12 mouse cellular contexts compared by ENCODE assay signal in genomic region chr8:8919582-8920503, GRCm38 (mm10).
A peak's percentile ranks its signal among the peaks of the same experiment; 100 is the strongest.
DNase-seq lines count a peak whose midpoint lies in the region; ATAC-seq and TF ChIP-seq lines count a peak whose summit lies in the region.
"Had no signal": no experiment of that assay in that cellular context is flagged by ENCODE, and none has a peak within 500 bp of the region (broad histone marks: within the 10 kb centered on the region; RNA-seq: fewer than 3 reads in every experiment).

No protein-coding gene starts in this region.

- peak overlapping the region; percentile 54; the same call in 1 of the 2 replicates for H3K27ac ChIP-seq in gastrocnemius, adult 2 months
- H3K27ac ChIP-seq in lung, embryonic 14.5 days (ENCODE audit: low read depth) = no peak overlapping the region
- H3K27ac ChIP-seq: intestine, embryonic 15.5 days had no signal

- ATAC-seq in lung, embryonic 14.5 days (ENCODE audit: insufficient read depth) = peak; percentile 52; the same call in 1 of the 2 replicates
- ATAC-seq in frontal cortex, adult (ENCODE audit: low TSS enrichment) = no peak
- ATAC-seq: intestine, embryonic 15.5 days had no signal

- 17% methylated on average over 11 of the region's 11 CpGs for WGBS in lung, embryonic 14.5 days

- no peak overlapping the region for H3K9ac ChIP-seq in lung, embryonic 14.5 days
- H3K9ac ChIP-seq: intestine, embryonic 15.5 days had no signal

- TF ChIP-seq CTCF in gastrocnemius, adult 2 months (IDR thresholded peaks at IDR 0.05) = no peak
- no peak for TF ChIP-seq CTCF in lung, embryonic 14.5 days (IDR thresholded peaks at IDR 0.05; ENCODE audit: low read depth)

- peaks cover 3% of the 10 kb centered on the region; the same call in 1 of the 2 replicates for H3K9me3 ChIP-seq in lung, embryonic 14.5 days (ENCODE audit: low read depth, low read length)
- H3K9me3 ChIP-seq: intestine, embryonic 15.5 days had no signal

- H3K4me1 ChIP-seq in lung, embryonic 14.5 days (ENCODE audit: insufficient read depth) = no peaks in the 10 kb centered on the region
- H3K4me1 ChIP-seq: intestine, embryonic 15.5 days; megakaryocyte, embryonic 14.5 days had no signal

- no peak overlapping the region for H3K4me3 ChIP-seq in gastrocnemius, adult 2 months
- H3K4me3 ChIP-seq in lung, embryonic 14.5 days (ENCODE audit: low read depth, low read length) = no peak overlapping the region
- H3K4me3 ChIP-seq: intestine, embryonic 15.5 days; megakaryocyte, embryonic 14.5 days had no signal

- H3K36me3 ChIP-seq in lung, embryonic 14.5 days (ENCODE audit: insufficient read depth) = no peaks in the 10 kb centered on the region
- H3K36me3 ChIP-seq: intestine, embryonic 15.5 days had no signal

- H3K27me3 ChIP-seq in lung, embryonic 14.5 days (ENCODE audit: insufficient read depth, low read length) = no peaks in the 10 kb centered on the region
- H3K27me3 ChIP-seq: intestine, embryonic 15.5 days; megakaryocyte, embryonic 14.5 days had no signal

- no peak for DNase-seq in gastrocnemius, adult 2 months
- no peak for DNase-seq in gastrocnemius, postnatal 14 days
- peak; percentile 16 for DNase-seq in lung, embryonic 14.5 days
- DNase-seq in lung, postnatal 36 days = no peak
- peak; percentile 64 for DNase-seq in embryo, embryonic 11 days
- DNase-seq in retina, postnatal 1 day = peak; percentile 72
- no peak for DNase-seq in cerebellum, postnatal 36 days
- DNase-seq: gastrocnemius, postnatal 25 days; right cerebral cortex, postnatal 25 days had no signal

- H3K4me2 ChIP-seq in lung, embryonic 14.5 days = peak overlapping the region; percentile 15; the same call in 1 of the 2 replicates
- H3K4me2 ChIP-seq: intestine, embryonic 15.5 days had no signal

- intact Hi-C loops in gastrocnemius, adult 2 months (cut with DNase I) = no loop called here
- intact Hi-C loops in gastrocnemius, postnatal 14 days (cut with DNase I; ENCODE audit: low total_unique reads) = no loop called here

Comparison
In these comparisons a context has a peak if more than half of its experiments do, and no peak if none do; other contexts are left out.
1. DNase-seq: peak in lung, embryonic 14.5 days (single experiment), embryo, embryonic 11 days (single experiment) and retina, postnatal 1 day (single experiment); none in gastrocnemius, adult 2 months (single experiment), gastrocnemius, postnatal 14 days (single experiment), lung, postnatal 36 days (single experiment) and cerebellum, postnatal 36 days (0 of 2).